Mouse (Mus musculus) right cerebral cortex, postnatal 10 days (tissue): ENCODE results near the gene Rcl1.

ENCODE experiments used
- DNase-seq, 2 experiments: peaks; one replicate each; pipeline ENCODE4 v3.0.0; 2021; ENCODE audit warnings: low spot score in 2 of 2

The Rcl1 gene

GRCm38 (mm10) chr19:29151443-29151842, 50.3 kb downstream of the Rcl1 start:
- DNase-seq, result no peak

GRCm38 (mm10) chr19:29155552-29155951, 54.4 kb downstream of the Rcl1 start:
- DNase-seq, result no peak

- no peak for DNase-seq
Observed at GRCm38 (mm10) chr19:29156417-29156816, 55.2 kb downstream of the Rcl1 start.

- no peak for DNase-seq
Observed at GRCm38 (mm10) chr19:29157678-29158466, 56.7 kb downstream of the Rcl1 start.

- DNase-seq, result no peak
Observed at GRCm38 (mm10) chr19:29158486-29158885, 57.3 kb downstream of the Rcl1 start.

GRCm38 (mm10) chr19:29163817-29164527, 62.8 kb downstream of the Rcl1 start:
- no peak for DNase-seq

- no peak for DNase-seq
Observed at GRCm38 (mm10) chr19:29164528-29165166, 63.5 kb downstream of the Rcl1 start.

GRCm38 (mm10) chr19:29167938-29168337, 66.8 kb downstream of the Rcl1 start:
- DNase-seq, result no peak

- no peak for DNase-seq
Observed at GRCm38 (mm10) chr19:29180336-29180735, 79.2 kb downstream of the Rcl1 start.

- no peak for DNase-seq
Observed at GRCm38 (mm10) chr19:29182166-29182565, 81.0 kb downstream of the Rcl1 start.

GRCm38 (mm10) chr19:29185122-29185521, 83.9 kb downstream of the Rcl1 start:
- DNase-seq, result no peak

GRCm38 (mm10) chr19:29185552-29186232, 84.5 kb downstream of the Rcl1 start:
- DNase-seq, result no peak

- no peak for DNase-seq
Observed at GRCm38 (mm10) chr19:29188879-29189278, 87.7 kb downstream of the Rcl1 start.
